Mouse (Mus musculus): Measurements from ENCODE around the gene Phlda3. TPM values are rescaled to one million over a fixed set of nuclear protein-coding genes. Genes with fewer than 3 reads are reported as not detected.

The Phlda3 gene
- polyA plus RNA-seq, 1 experiment from 2014 or later, result 4.0 TPM

DNA sequence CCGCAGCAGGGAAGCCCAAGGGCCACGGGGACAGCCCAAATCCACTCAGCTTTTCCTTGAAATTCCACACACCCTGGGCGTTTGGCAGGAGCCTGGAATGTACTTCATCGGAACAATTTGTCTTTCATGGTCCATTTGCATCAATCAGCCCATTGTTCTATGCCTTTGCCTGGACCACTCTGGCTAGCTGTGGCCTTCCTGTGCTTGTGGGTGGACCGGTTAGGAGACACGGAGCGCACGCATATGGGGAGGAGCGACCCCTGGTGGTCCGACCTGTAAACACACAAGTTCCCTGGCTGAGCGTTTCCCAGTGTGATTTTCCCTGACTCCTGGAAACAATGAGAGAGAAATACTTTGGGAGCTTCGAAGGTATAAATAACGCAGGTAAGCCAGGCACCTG, 15.3 kb downstream of the Phlda3 start:
- Histone ChIP-seq H3K4me1 (ENCODE audit: insufficient read depth) (peaks cover 6% of the 10 kb centered on the region), H3K4me3 (ENCODE audit: low read depth, low read length) (no peak overlapping the region), H3K36me3 (replicated peaks; ENCODE audit: insufficient read depth, low read length) (no peaks in the 10 kb centered on the region), H3K9me3 (ENCODE audit: low read length) (no peaks in the 10 kb centered on the region), H3K9ac (replicated peaks) (no peak overlapping the region), H3K27ac (ENCODE audit: low read depth) (no peak overlapping the region), H3K27me3 (ENCODE audit: insufficient read depth, low read length) (0 out of 2 replicates have a peak, but pooled peaks cover 6% of the 10 kb centered on the region), H3K4me2 (ENCODE audit: low read depth, low read length) (no peak overlapping the region)
- 15% methylated on average over 13 of the region's 13 CpGs for WGBS (ENCODE audit: insufficient replicate concordance)
- DNase-seq (peak; percentile 77), ATAC-seq (no peak)
- TF ChIP-seq EP300 (IDR thresholded peaks at IDR 0.05; ENCODE audit: low read depth), result no peak
- peak; percentile 92 for TF ChIP-seq CTCF (IDR thresholded peaks at IDR 0.05; ENCODE audit: low read depth)

DNA sequence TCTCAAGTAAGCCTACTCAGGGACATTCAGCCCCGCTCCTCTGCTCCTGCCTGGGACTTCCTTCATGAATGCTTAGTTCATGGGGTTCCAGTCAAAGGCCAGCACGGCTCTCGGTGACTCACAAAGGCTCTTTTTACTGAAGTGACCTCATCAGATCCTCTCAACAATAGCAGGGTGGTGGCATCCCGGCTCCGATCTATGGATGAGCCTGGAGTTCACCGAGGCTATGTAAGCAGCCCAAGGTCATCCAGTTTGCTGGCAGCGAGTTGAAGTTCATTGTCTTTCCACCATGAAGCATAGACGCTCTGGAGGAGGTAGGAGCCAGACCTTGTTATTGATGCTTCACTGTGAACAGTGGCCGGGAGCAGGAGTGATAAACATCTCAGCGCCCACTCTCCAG, 16.9 kb downstream of the Phlda3 start:
- no peak for DNase-seq
- H3K9me3 ChIP-seq (ENCODE audit: low read length), result no peaks in the 10 kb centered on the region
- no peaks in the 10 kb centered on the region for H3K36me3 ChIP-seq (replicated peaks; ENCODE audit: insufficient read depth, low read length)
- no peak overlapping the region for H3K4me3 ChIP-seq (ENCODE audit: low read depth, low read length)
- H3K27ac ChIP-seq (ENCODE audit: low read depth), result no peak overlapping the region
- H3K4me2 ChIP-seq (ENCODE audit: low read depth, low read length), result no peak overlapping the region
- no peak overlapping the region for H3K9ac ChIP-seq (replicated peaks)
- peaks cover 6% of the 10 kb centered on the region for H3K4me1 ChIP-seq (ENCODE audit: insufficient read depth)
- ATAC-seq, result 0 out of 2 replicates have a peak, but pooled peaks have one; percentile 26
- 0 out of 2 replicates have a peak, but pooled peaks cover 6% of the 10 kb centered on the region for H3K27me3 ChIP-seq (ENCODE audit: insufficient read depth, low read length)
- TF ChIP-seq EP300 (IDR thresholded peaks at IDR 0.05; ENCODE audit: low read depth) (no peak), CTCF (IDR thresholded peaks at IDR 0.05; ENCODE audit: low read depth) (no peak)
- 61% methylated on average over 10 of the region's 10 CpGs for WGBS (ENCODE audit: insufficient replicate concordance)

DNA sequence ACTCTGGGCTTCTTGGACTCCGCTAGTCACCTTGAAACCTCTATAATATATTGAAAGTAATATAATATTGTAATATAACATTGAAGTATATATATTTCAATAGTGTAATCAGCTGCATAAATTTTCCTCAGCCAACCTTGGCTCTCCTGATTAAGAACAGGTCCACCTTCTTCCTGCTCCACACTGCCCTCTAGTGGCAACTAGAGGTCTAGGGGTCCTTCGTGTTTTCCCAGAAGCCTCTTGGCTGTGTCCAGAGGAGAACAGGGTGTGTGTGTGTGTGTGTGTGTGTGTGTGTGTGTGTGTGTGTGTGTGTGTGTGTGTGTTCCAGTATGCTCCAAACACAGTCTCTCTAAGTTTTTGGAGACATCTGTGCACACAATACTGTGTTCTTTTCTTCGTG, 21.9 kb downstream of the Phlda3 start:
- Histone ChIP-seq H3K4me2 (ENCODE audit: low read depth, low read length) (no peak overlapping the region), H3K9me3 (ENCODE audit: low read length) (no peaks in the 10 kb centered on the region), H3K4me1 (ENCODE audit: insufficient read depth) (0 out of 2 replicates have a peak, but pooled peaks cover 3% of the 10 kb centered on the region), H3K36me3 (replicated peaks; ENCODE audit: insufficient read depth, low read length) (no peaks in the 10 kb centered on the region), H3K9ac (replicated peaks) (no peak overlapping the region), H3K27me3 (ENCODE audit: insufficient read depth, low read length) (0 out of 2 replicates have a peak, but pooled peaks cover 3% of the 10 kb centered on the region), H3K4me3 (ENCODE audit: low read depth, low read length) (no peak overlapping the region), H3K27ac (ENCODE audit: low read depth) (no peak overlapping the region)
- DNase-seq (peak; percentile 78), ATAC-seq (peak; percentile 66)
- 43% methylated on average over 3 of the region's 3 CpGs for WGBS (ENCODE audit: insufficient replicate concordance)
- TF ChIP-seq CTCF (IDR thresholded peaks at IDR 0.05; ENCODE audit: low read depth) (peak; percentile 88), EP300 (IDR thresholded peaks at IDR 0.05; ENCODE audit: low read depth) (no peak)

DNA sequence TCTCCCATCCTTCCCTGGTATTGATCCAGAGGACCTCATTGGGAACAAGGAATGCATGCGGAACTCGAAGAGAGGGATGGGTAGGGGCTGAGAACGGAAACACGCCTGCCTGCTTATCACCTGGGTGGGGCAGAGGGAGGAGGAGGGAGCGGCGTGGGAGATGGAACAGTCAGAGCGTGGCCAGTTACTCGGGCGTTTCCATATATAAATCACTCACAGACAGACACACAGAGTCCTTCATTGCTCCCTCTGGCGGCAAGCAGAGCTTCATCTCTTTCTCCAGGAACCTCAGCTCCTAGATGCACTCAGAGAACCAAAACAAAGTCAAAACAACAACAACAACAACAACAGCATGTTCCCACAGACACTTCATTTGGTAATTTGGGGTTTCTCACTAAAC, 22.8 kb downstream of the Phlda3 start:
- DNase-seq (peak; percentile 36), ATAC-seq (no peak)
- H3K4me2 ChIP-seq (ENCODE audit: low read depth, low read length), result no peak overlapping the region
- no peaks in the 10 kb centered on the region for H3K36me3 ChIP-seq (replicated peaks; ENCODE audit: insufficient read depth, low read length)
- WGBS (ENCODE audit: insufficient replicate concordance), result 13% methylated on average over 10 of the region's 10 CpGs
- H3K4me3 ChIP-seq (ENCODE audit: low read depth, low read length), result no peak overlapping the region
- peaks cover 6% of the 10 kb centered on the region for H3K4me1 ChIP-seq (ENCODE audit: insufficient read depth)
- no peak overlapping the region for H3K9ac ChIP-seq (replicated peaks)
- peaks cover 6% of the 10 kb centered on the region for H3K27me3 ChIP-seq (ENCODE audit: insufficient read depth, low read length)
- TF ChIP-seq EP300 (IDR thresholded peaks at IDR 0.05; ENCODE audit: low read depth), result no peak
- peak; percentile 62 for TF ChIP-seq CTCF (IDR thresholded peaks at IDR 0.05; ENCODE audit: low read depth)
- no peak overlapping the region for H3K27ac ChIP-seq (ENCODE audit: low read depth)
- H3K9me3 ChIP-seq (ENCODE audit: low read length), result no peaks in the 10 kb centered on the region

DNA sequence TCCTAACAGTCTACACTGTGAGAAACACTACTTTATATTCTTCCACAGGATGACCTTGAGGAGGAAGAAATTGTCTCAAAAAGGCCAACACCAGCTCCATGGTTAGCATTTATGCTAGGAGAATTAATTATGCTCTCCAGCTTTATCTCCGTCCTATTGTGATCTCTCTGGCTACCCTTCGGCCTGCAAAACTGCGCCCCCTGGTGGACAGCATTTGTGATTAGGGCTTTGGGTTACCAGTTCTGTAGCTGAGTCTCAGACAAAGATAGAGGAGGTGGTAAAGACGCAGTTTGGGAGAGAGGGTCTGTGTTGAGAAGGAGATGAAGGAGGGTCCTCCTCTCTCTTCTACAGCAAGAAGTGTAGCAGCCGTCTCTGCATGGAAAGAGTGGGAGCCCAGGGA, 23.9 kb downstream of the Phlda3 start:
- DNase-seq, result peak; percentile 86
- H3K4me2 ChIP-seq (ENCODE audit: low read depth, low read length), result no peak overlapping the region
- H3K9ac ChIP-seq (replicated peaks), result no peak overlapping the region
- peaks cover 9% of the 10 kb centered on the region for H3K4me1 ChIP-seq (ENCODE audit: insufficient read depth)
- no peaks in the 10 kb centered on the region for H3K9me3 ChIP-seq (ENCODE audit: low read length)
- no peak overlapping the region for H3K27ac ChIP-seq (ENCODE audit: low read depth)
- ATAC-seq, result peak; percentile 43; the same call in 1 of the 2 replicates
- no peak overlapping the region for H3K4me3 ChIP-seq (ENCODE audit: low read depth, low read length)
- no peaks in the 10 kb centered on the region for H3K36me3 ChIP-seq (replicated peaks; ENCODE audit: insufficient read depth, low read length)
- H3K27me3 ChIP-seq (ENCODE audit: insufficient read depth, low read length), result peaks cover 8% of the 10 kb centered on the region
- TF ChIP-seq EP300 (IDR thresholded peaks at IDR 0.05; ENCODE audit: low read depth), result no peak
- TF ChIP-seq CTCF (IDR thresholded peaks at IDR 0.05; ENCODE audit: low read depth), result peak; percentile 96
- WGBS (ENCODE audit: insufficient replicate concordance), result 18% methylated on average over 5 of the region's 5 CpGs

DNA sequence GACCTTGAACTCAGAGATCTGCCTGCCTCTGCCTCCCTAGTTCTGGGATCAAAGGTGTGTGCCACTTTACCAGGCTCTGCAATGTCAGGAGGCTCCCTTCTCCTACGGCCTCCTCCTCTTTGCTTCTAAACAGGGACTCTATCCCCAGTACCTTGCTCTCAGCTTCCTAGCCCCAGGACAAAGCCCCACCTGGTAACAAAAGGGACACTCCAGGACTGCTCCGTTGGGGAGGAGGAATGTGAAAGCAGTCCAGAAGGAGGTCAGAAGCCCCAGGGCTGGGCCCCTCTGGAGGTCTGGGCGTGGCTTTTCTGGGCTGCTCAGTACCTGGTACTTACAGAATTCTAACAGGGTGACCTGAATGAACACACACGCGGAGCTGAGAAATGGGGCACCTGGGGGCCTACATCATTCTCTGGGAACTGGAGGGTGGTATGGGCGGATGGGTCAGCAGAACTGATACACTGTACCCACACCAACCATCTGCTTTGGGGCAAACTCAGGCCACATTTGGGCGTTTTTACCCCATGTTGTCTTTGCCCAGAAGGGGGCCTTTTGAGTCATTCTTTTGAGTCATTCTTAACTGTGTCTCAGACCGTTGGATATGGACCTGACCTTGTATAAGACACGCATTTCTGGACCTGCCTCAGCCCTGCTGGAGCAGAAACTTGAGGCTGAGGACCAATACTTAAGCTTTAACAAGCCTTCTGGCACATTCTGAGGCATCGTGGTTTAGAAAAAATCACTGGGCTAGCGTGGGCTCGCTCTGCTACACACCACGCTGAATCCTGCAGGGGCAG, 26.4 kb downstream of the Phlda3 start:
- Histone ChIP-seq H3K27ac (ENCODE audit: low read depth) (no peak overlapping the region), H3K4me1 (ENCODE audit: insufficient read depth) (peaks cover 9% of the 10 kb centered on the region), H3K27me3 (ENCODE audit: insufficient read depth, low read length) (peaks cover 16% of the 10 kb centered on the region), H3K4me3 (ENCODE audit: low read depth, low read length) (no peak overlapping the region), H3K9me3 (ENCODE audit: low read length) (no peaks in the 10 kb centered on the region), H3K36me3 (replicated peaks; ENCODE audit: insufficient read depth, low read length) (no peaks in the 10 kb centered on the region), H3K9ac (replicated peaks) (no peak overlapping the region), H3K4me2 (ENCODE audit: low read depth, low read length) (no peak overlapping the region)
- ATAC-seq (no peak), DNase-seq (no peak)
- TF ChIP-seq EP300 (IDR thresholded peaks at IDR 0.05; ENCODE audit: low read depth) (no peak), CTCF (IDR thresholded peaks at IDR 0.05; ENCODE audit: low read depth) (0 out of 2 replicates have a peak, but pooled peaks have one; percentile 13)
- WGBS (ENCODE audit: insufficient replicate concordance), result 66% methylated on average over 13 of the region's 13 CpGs
